Mouse (Mus musculus) CD4-positive, CD25-positive, alpha-beta regulatory T cell, adult 4 months (primary cell): ENCODE data around the gene Gpr19. TPM values are rescaled to one million over a fixed set of nuclear protein-coding genes. Genes with fewer than 3 reads are reported as not detected.
A peak's percentile ranks its signal among the peaks of the same experiment; 100 is the strongest.

Source experiments
- ATAC-seq: one replicate; pipeline ENCODE4 v1.8.0; 2017
- polyA plus RNA-seq, 2 experiments: library from polyadenylated mRNA; unstranded; fragments of 100-300 nt; shearing (Covaris generic); gene quantifications; one replicate each; pipeline ENCODE4 v1.2.1; 2017

Gene Gpr19
- polyA plus RNA-seq, 2 experiments from 2014 or later = 7.7 to 12.1 TPM

DNA sequence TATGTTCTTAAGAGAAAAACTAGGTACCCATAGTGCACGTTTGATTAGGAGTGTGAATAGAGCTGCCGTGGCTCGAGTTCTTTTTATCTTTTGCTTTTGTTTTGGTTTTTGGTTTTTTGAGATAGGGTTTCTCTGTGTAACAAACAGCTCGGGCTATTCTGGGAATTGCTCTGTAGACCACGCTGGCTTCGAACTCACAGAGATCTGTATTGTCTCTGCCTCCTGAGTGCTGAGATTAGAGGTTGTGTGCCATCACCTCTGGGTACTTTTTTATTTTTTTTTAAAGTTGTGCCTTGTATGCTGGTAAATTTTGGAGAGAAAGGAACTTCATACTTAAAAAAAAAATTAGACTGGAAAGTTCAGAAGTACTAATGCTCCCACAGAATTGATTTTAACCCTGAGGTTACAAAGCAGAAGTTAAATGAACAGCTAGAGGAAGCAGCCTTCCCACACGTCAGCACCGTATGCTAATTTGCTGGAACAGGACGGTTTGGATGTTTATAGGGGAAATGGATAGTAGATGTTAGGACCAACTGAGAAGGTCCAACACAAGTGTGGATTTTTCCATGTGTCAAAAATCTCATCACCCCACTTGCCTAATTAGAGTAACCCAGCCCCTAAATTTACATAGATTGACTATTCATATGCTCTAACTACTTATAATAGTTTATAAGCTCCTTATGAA lies 24.3 kb upstream of the Gpr19 start:
- ATAC-seq = no peak

DNA sequence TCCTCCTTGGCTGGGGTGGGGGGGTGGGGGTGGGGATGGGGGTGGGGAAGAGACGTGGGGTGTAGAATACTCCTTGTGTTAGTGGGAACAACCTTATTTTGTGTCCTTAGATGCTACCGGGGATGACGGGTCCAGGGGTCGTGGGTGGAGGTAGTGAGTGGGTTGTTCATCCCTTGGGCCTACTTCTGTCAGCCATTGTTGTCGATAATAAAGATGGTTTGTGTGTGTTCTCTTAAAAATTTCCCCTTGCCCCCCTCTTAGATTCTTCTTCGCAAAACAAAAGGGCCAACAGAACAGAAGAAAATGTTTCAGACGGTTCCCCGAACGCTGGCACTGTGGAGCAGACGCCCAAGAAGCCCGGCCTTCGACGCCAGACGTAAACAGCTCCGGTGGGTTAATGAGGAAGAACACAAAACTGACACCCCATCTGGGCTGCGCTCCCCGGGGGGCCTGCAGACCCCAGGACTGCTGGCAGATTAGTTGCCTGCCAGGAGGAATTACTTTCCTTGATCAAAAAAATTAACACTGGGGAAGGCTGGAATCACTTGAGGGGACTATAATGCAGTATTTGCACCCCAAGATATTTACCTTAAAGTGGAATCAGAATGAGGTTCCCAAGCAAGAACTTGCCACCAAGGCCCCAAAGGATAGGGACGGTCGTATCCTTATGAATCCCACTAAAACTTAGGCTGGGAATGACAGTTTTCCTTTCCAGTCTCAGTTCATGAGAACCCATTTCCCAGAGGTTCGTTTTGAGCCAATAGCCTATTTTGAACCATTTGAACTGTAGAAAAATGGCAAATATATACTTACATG lies 23.5 kb upstream of the Gpr19 start:
- no peak for ATAC-seq

DNA sequence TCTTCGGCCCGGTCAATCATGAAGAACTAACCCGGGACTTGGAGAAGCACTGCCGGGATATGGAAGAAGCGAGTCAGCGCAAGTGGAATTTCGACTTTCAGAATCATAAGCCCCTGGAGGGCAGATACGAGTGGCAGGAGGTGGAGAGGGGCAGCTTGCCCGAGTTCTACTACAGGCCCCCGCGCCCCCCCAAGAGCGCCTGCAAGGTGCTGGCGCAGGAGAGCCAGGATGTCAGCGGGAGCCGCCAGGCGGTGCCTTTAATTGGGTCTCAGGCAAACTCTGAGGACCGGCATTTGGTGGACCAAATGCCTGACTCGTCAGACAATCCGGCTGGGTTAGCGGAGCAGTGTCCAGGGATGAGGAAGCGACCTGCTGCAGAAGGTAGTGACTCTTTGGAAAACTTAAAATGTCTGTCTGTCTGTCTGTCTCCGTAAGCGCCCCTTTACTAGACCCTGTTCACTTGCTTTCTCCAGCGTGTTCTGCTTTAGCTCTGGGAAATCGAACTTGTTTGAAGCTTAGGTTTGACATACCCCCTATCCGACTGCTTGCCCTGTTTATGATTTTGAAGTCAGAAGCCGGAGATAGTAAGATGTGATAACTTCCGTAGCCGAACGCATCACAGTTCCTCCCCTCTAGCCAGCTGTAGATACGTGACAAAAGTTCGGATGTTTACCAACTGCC lies 22.8 kb upstream of the Gpr19 start:
- ATAC-seq = peak; percentile 50

DNA sequence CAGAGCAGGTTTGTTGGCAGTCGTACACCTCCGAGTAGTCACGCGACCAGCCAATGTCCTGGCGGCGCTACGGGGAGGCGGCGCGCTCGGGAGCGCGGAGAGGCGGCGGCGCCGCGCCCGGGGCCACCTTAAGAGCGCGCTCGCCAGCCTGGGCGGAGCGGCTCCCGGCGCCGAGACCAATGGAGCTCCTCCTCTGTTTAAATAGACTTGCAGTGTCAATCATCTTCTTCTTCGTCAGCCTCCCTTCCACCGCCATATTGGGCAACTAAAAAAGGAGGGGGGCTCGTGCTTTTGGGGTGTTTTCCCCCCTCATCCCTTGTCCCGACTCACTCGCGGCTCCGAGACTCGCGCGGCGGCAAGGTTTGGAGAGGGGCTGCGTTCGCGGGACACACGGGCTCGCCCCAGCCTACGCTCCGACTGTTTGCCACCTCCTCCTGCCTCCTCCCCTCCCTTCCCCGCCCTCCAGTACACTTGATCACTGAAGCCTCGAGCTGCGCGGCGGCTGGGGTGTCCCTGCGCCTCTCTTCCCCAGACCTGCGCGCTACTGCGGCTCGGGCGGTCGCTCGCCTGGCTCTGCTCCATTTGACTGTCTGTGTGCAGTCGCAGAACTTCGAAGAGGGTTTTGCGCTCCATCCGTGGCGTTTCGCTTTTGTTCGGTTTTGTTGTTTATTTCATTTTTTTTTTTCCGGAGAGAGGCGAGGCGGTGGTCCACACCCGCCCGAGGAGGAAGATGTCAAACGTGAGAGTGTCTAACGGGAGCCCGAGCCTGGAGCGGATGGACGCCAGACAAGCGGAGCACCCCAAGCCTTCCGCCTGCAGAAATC lies 22.0 kb upstream of the Gpr19 start, which contains the start of gene Cdkn1b:
TSS of gene Cdkn1b (plus strand) at position 212 of the 824 bp plus-strand sequence.
- peak; percentile 69 for ATAC-seq

DNA sequence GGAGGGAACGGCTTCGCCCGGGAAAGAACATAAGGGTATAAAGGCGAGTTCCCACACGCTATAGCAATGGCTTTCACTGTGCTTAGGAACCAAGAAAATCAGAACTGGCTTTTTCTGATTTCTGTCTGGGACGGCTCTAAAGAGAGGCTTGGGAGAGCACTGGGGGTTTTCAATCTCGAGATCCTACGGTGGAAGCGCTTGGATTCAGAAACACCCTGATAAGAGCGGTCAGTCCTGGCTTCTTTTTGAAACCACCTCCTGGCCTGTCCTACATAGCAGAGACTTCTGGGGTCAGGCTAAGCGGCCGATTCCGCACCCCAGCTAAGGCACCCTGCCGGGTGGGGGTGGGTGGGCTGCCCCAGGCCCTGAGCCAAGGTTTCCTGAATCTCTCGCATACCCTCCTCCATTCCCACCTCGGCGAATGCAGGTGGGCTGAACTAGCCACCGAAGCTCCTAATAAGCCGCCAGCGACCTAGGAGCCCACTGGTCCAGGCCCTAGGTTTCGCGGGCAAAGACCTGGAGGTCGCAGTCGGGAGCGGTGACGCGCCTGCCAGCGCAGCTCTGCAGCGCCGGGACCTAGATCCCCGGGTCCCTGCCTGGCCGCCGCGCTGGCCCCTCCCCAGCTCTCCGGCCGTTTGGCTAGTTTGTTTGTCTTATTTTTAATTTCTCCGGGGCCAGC lies 21.3 kb upstream of the Gpr19 start:
- ATAC-seq = no peak

DNA sequence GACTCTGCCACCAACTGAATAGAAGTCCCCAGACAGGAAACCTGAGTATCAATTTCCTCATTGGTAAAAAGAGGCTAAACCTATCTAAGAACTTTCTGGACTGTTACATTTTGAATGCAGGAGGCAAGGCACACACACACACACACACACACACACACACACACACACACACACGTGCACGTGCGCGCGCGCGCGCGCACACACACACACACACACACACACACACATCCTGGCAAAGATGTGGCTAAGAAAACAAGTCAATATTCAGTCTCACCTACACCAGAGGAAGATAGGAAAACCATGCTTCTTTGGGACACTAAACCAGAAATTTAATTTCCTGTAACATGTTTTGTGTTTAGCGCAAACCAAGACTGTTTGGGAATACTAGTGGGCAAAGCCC lies 20.4 kb upstream of the Gpr19 start:
- no peak for ATAC-seq

DNA sequence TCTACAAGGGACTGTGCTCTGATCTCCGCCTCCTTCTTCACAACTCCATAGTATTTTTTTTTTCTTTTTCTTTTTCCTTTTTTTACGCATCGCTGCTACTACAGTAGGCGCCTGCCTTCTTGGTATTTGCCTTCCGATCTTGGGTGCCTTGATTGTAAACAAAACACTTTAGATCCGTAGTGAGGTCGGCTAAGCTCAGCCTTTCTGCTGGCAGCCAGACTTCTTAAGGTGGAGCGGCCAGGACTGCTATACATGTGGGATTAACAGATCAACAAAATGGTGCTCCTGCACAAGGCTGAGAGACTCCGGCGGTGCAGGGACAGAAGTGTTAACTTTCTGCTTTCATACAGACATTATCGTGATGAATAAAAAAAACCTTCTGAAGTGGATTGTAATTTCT lies 18.7 kb upstream of the Gpr19 start:
- ATAC-seq = peak; percentile 3

DNA sequence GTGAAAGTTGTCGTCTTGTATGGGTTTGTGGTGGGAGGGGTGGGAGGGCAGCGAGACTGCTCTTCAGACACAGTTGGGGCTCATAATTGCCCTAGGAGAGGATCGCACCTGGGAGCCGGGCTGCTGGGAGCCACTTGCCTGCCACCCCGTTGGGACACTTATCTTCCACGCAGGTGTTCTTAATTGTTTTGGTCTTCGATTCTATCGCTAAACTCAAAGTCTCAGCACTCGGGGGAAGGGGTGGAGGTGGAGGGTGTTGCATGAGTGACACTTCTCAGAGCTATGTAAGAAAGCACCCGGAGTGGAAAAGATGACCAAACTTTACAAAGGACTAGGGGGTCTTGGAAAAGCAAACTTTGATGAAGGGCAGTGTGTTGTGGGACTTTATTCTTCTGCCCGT lies 18.3 kb upstream of the Gpr19 start:
- no peak for ATAC-seq

DNA sequence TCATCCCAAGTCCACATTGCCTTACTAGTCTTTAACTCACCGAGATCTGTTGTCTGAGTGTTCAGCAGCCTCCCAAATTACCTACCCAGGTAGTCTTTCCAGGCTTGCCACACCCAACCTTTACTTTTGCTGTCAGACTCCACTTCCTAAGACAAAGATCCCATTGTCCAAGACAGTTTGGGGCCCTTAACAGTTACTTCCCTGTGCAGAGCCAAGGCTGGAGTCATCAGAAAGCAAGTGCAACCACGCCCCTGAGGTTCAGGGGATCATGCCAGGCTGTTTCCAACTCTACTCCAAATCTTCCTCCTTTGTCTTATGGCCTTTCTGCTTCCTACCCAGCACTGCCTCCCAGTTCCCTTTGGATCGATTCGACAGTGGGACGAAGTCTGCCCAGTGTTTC lies 16.1 kb upstream of the Gpr19 start:
- no peak for ATAC-seq

DNA sequence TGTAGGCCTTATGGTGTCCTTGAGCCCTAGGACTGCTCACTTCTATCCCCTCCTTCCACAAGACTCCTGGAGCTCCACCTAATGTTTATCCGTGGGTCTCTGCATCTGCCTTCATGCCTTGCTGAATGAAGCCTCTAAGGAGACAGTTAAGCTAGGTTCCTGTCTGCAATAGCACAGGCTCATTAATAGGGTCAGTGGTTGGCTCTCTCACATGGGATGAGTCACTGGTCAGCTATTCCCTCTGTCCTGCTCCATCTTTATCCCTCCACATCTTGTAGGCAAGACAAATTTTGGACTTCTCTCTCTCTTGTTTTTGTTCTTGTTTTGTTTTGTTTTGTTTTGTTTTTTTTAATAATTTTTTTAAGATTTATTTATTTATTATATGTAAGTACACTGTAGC lies 7.4 kb upstream of the Gpr19 start:
- ATAC-seq = no peak

DNA sequence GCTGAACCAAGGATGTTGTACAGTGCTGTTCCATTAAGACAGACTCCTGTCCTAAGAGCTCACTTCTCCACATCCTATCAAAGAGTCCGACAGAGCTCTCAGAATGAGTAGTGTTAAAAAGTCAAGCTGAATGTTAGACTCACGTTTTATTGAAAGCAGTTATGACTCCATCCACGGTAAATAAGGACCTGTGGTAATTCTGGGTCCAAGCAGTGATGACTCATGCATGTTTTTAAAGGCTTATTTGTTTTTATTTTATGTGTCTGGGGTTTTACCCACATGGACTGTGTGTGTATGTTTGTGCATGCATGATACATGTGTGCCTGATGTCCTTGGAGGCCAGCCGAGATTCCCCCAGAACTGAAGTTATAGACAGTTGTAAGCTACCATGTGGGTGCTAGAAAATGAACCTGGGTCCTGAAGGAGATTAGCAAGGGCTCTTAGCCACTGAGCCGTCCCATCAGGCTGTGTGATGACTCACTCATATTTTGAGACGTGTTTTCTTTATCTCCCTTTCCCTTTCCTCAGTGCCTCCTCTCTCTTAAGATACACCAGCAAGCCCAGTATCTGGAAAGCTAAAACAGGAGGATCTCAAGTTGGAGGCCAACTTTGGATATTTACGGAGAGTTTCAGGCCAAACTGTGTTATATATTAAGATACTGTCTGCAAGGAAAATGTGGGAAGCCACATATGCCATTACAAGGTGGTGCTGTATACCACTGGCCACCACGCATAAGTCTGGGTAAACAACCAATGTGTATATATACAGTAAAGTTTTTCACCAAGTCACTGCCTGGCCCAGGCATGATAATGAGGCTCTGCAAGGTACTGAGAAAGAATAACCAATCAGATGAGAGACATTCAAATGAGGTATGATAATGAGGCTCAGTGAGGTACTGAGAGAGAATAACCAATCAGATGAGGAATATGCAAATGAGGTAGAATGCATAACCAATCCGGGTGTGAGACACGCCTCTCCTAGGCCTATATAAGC lies 5.8 kb upstream of the Gpr19 start:
- ATAC-seq = peak; percentile 24

DNA sequence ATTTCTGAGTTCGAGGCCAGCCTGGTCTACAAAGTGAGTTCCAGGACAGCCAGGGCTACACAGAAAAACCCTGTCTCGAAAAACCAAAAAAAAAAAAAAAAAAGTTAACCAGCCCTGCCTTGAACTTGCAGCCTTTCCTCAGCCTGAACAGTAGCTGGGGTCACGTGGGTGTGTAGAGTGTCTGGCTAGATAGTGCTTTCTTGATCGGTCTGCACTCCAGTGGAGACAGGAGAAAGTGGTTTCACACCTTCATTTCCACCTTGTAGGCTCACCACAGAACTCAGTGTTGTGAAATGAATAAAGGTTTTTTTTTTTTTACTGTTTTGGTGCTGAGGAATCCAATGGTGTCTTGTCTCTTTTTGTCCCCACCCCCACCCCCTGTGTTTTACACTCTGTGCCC lies 5.0 kb upstream of the Gpr19 start:
- peak; percentile 54 for ATAC-seq

DNA sequence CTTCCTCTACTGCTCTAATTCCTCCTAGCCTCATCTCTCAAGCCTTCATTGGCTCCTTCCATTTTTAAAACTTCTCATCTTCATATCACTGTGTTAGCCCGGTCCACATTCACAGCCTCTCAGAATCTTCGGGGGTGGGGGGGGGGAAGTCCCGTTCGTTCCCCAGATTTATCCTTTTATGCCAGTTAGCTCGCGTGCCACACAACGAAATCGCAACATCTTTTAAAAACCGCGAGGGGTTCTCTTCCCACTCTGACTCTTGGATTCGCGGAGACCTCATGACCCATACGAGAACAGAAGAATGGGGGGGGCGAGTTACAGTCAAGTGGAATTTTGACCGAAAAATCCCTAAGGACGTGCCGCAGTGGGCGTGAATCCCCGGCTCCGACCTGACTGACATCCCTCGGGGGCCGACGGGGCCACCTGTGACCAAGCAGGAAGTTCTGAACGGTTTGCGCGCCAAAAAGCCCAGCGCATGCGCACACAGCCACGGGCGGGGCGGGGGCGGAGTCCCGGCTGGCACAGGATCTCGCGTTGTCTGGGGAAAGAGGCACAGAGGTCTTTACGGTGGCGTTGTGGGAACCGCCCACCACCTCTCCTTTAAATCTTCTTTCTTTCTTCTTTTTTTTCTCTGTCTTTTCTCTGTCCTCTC lies 809 bp downstream of the Gpr19 start:
- peak; percentile 84 for ATAC-seq

DNA sequence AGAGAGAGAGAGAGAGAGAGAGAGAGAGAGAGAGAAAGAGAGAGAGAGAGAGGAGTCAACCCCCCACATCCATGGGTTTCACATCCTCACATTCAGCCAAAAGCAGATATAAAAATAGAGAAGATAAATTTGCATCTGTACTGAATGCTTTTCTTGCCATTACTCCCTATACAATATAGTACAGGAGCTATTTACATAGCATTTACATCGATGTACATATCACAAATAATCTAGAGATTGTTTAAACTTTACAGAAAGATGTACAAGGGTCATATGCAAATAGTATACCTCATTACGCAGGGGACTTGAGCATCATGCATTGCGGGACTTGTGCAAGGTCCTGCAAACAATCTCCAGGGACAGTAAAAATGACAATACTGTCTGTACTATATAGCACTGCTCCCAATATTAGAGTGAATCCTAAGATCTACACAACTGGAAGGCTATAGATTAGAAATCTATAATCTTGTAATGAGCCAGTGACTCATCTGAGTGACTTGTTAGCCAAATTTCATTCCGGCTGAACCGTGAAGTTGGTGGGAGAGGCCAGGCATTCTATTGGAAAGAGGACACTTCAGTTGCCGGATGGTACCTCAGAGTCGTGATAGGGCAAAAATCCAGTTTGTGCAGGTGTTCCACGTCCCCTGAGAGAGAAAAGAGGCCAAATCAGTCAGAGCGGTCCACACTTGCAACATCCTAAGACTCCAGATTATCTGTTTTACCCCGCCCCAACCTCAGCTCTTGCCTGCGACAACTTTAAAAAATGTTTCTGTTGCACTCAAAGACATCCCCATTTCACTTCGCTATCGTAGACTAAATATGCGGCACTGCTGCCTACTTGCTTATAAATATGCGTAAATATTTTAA lies 1.6 kb downstream of the Gpr19 start:
- peak; percentile 1 for ATAC-seq

DNA sequence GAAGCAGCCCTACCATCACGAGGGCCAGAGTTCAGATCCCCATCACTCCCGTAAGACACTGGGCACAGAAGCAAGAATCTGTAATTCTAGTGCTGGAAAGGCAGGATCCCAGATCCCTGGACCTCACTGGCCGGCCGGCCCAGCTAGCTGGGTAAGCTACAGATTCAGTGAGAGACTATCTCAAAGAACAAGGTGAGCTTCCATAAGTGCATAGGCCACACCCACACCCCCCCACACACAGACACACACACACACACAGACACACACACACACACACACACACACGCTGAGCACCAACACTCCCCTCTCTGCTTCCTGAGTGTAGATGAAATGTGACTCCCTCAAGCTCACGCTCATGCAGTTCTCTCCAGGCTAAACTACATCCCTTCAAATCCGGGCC lies 7.9 kb downstream of the Gpr19 start:
- no peak for ATAC-seq

DNA sequence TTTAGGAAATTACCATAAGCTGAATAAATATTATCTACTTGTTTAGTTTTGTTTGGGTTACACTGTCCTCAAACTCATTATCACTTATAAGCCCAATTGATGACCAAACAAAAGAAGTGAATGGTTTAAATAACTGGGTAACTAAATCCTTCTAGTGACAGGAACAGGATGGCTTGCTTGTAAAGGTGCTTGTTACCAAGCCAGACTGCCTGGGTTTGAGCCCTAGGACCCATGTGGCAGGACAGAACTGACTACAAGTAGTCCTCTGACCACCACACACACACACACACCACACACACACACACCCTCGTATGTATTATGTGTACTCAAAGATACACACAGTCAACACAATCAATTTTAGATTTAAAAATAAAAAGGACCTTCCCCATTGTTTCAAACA lies 8.6 kb downstream of the Gpr19 start:
- no peak for ATAC-seq

DNA sequence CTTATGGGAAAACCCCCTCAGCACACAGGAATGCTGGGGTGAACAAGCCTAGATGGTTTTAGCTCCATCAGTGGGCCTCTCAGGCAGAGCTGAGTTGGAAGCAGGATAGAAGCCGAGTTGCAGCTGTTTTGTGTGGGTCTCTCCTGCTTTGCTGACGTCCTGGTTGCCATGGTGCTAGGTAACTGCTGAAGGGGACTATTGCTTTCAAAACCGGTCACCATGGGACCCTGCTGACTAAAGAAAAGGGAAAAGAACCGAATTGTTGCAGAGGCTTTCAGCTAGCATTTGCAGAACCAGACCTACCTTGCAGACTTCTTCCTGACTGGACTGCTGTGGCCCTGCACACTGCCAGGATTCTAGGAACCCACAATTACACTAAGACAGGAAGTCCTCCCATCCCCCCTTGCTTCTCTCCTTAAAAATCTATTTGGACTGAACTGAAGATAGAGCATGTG lies 9.8 kb downstream of the Gpr19 start:
- no peak for ATAC-seq

DNA sequence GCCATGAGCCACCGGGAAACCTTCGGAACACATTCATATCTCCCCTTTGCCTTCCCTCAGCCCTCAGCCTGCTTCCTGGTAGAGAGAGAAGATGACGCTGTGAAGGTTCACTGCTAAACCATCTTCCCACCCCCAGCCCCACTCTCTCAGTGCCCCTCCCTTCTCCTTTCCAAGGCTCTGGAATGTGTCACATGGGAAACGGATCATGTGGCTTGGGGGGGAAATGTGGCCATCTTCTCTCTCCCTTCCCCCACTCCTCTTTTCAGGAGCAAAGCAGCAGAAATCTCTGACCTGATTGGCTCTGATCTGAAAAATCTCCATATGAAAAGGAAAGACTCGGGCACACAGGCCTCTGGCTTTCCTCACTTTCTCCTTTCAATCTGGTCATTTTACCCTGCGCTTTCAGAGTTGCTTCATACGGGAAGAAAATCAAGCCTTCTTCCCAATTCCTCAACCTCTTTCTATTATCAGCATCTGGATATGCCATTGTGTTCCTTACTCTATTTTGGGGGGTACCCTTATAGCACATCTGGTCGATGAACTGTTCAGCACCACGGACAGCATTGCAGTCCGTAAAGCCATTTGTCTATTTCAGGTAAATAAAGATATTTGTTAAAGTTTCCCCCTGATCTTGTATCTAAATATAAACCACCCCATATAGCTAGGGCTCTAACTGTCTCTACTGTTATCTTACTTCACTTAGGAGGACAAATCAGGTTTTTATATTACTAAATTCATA lies 10.5 kb downstream of the Gpr19 start:
- no peak for ATAC-seq
